Mouse (Mus musculus) heart, embryonic 14.5 days (tissue): Measurements from ENCODE around the gene Fam209. TPM values are rescaled to one million over a fixed set of nuclear protein-coding genes. Genes with fewer than 3 reads are reported as not detected.

Experiments used
- ATAC-seq: fragments of 200-750 bp; cut with Nextera tagmentation; 2 replicates; pipeline ENCODE4 v1.8.0; 2017; ENCODE audit warnings: low read depth, moderate TSS enrichment; ENCODE audit not compliant: insufficient number of reproducible peaks, insufficient read depth, low FRiP score
- H3K27ac ChIP-seq, 2 experiments: fragments of 200-500 bp in 1 of 2; fragments of 300-500 bp in 1 of 2; sonication (generic) in 1 of 2; replicated peaks in 1 of 2; 2 replicates each; pipeline ENCODE4 v1.5.1; 2012 to 2014; ENCODE audit warnings: low read depth in 2 of 2, low read length in 2 of 2, control low read depth in 1 of 2, mild to moderate bottlenecking in 1 of 2, mixed read lengths in 1 of 2; ENCODE audit not compliant: control insufficient read depth in 1 of 2, insufficient read depth in 1 of 2
- H3K27me3 ChIP-seq: fragments of 300-500 bp; sonication (generic); 2 replicates; pipeline ENCODE4 v1.6.1; 2014; ENCODE audit warnings: mild to moderate bottlenecking, low read length, control low read depth; ENCODE audit not compliant: control insufficient read depth, insufficient read depth
- H3K36me3 ChIP-seq: fragments of 300-500 bp; sonication (generic); 2 replicates; pipeline ENCODE4 v1.6.1; 2014; ENCODE audit warnings: mild to moderate bottlenecking, control low read depth, low read length, mixed read lengths; ENCODE audit not compliant: control insufficient read depth, insufficient read depth
- H3K4me1 ChIP-seq, 2 experiments: fragments of 200-500 bp in 1 of 2; fragments of 300-500 bp in 1 of 2; sonication (generic) in 1 of 2; 2 replicates each; pipeline ENCODE4 v1.6.1; 2012 to 2014; ENCODE audit warnings: low read length in 2 of 2, control low read depth in 1 of 2, mixed read lengths in 1 of 2; ENCODE audit not compliant: control insufficient read depth in 2 of 2, insufficient read depth in 2 of 2
- H3K4me2 ChIP-seq: fragments of 300-500 bp; sonication (generic); 2 replicates; pipeline ENCODE4 v1.6.1; 2014; ENCODE audit warnings: mild to moderate bottlenecking, low read length
- H3K4me3 ChIP-seq, 2 experiments: fragments of 200-500 bp in 1 of 2; fragments of 300-500 bp in 1 of 2; sonication (generic) in 1 of 2; 2 replicates each; pipeline ENCODE4 v1.5.1; 2012 to 2014; ENCODE audit warnings: low read length in 2 of 2, mild to moderate bottlenecking in 2 of 2, control low read depth in 1 of 2, low read depth in 1 of 2, moderate library complexity in 1 of 2; ENCODE audit not compliant: control insufficient read depth in 1 of 2, insufficient read depth in 1 of 2
- H3K9ac ChIP-seq: fragments of 300-500 bp; sonication (generic); 2 replicates; pipeline ENCODE4 v1.6.1; 2014; ENCODE audit warnings: mild to moderate bottlenecking, low read length
- H3K9me3 ChIP-seq: fragments of 300-500 bp; sonication (generic); 2 replicates; pipeline ENCODE4 v1.6.1; 2016; ENCODE audit warnings: low read length, control low read depth; ENCODE audit not compliant: control insufficient read depth
- WGBS: fragments of 180-500 bp; shearing (Covaris S2); extraction: QIAGEN DNeasy Blood & Tissue Kit; methylation state at CpG from one replicate; pipeline ENCODE4 v1.1.7; 2014; 5-methylcytosine and 5-hydroxymethylcytosine counted together
- polyA plus RNA-seq: library from polyadenylated mRNA; unstranded; fragments of >200 nt; fragmentation: Nextera tagmentation; extraction: Ambion mirVana; gene quantifications from 2 replicates; pipeline ENCODE4 v1.2.1, GENCODE M21; 2014

Fam209 gene
- 0.31 TPM in 1 of 2 replicates, not detected in the other for polyA plus RNA-seq

- 87% methylated on average over 11 of the region's 11 CpGs for WGBS
- H3K27ac ChIP-seq: no peak within 1 kb of the TSS; a peak in 1 of 4 replicates
- H3K9ac ChIP-seq: 0 out of 2 replicates have a peak within 1 kb of the TSS, but pooled peaks have one; percentile 27
Observed at GRCm38 (mm10) chr2:172472318-172472717, at the start of gene Fam209. Gene Fam209 (plus strand): TSS chr2:172472520.

GRCm38 (mm10) chr2:172430609-172431008 lies 41.7 kb upstream of the Fam209 start:
- Histone ChIP-seq H3K9ac (no peak overlapping the region), H3K9me3 (no peaks in the 10 kb centered on the region), H3K27ac (peak overlapping the region; percentile 6 to 81; a peak in 2 of 4 replicates), H3K4me2 (no peak overlapping the region), H3K27me3 (no peaks in the 10 kb centered on the region), H3K4me1 (peaks cover 8 to 15% of the 10 kb centered on the region in 2 experiments), H3K4me3 (no peak overlapping the region), H3K36me3 (no peaks in the 10 kb centered on the region)
- 7% methylated on average over 1 of the region's 1 CpGs for WGBS
- peak; percentile 90 for ATAC-seq

More at GRCm38 (mm10) chr2:172472318-172472717, at the start of gene Fam209:
- no peaks in the 10 kb centered on the region for H3K9me3 ChIP-seq
- peaks cover 7 to 15% of the 10 kb centered on the region in 2 experiments for H3K4me1 ChIP-seq
- ATAC-seq: no peak
- peaks cover 28% of the 10 kb centered on the region for H3K36me3 ChIP-seq
- H3K27me3 ChIP-seq: no peaks in the 10 kb centered on the region
- H3K4me2 ChIP-seq: no peak within 1 kb of the TSS
- H3K4me3 ChIP-seq: no peak within 1 kb of the TSS

GRCm38 (mm10) chr2:172433746-172434145 lies 38.6 kb upstream of the Fam209 start:
- no peak overlapping the region for H3K4me2 ChIP-seq
- no peak for ATAC-seq
- 37% methylated on average over 5 of the region's 5 CpGs for WGBS
- H3K9me3 ChIP-seq: no peaks in the 10 kb centered on the region
- no peak overlapping the region for H3K4me3 ChIP-seq
- H3K36me3 ChIP-seq: no peaks in the 10 kb centered on the region
- H3K27me3 ChIP-seq: no peaks in the 10 kb centered on the region
- no peak overlapping the region for H3K9ac ChIP-seq
- peaks cover 8 to 15% of the 10 kb centered on the region in 2 experiments for H3K4me1 ChIP-seq
- H3K27ac ChIP-seq: no peak overlapping the region

GRCm38 (mm10) chr2:172437371-172437952 lies 34.9 kb upstream of the Fam209 start:
- Histone ChIP-seq H3K4me3 (no peak overlapping the region), H3K27me3 (no peaks in the 10 kb centered on the region), H3K9ac (no peak overlapping the region), H3K9me3 (no peaks in the 10 kb centered on the region), H3K4me2 (no peak overlapping the region), H3K4me1 (peaks cover 9 to 16% of the 10 kb centered on the region in 2 experiments), H3K36me3 (no peaks in the 10 kb centered on the region), H3K27ac (no peak overlapping the region)
- ATAC-seq: no peak
- WGBS: 58% methylated on average over 16 of the region's 16 CpGs

GRCm38 (mm10) chr2:172439843-172440639 lies 32.3 kb upstream of the Fam209 start, which contains the start of gene Rtf2:
Gene Rtf2 (plus strand): TSS chr2:172440556.
- 2% methylated on average over 35 of the region's 35 CpGs for WGBS
- peak within 1 kb of the TSS; percentile 79 for H3K4me2 ChIP-seq
- peak within 1 kb of the TSS; percentile 74 to 97 for H3K4me3 ChIP-seq
- H3K9ac ChIP-seq: peak within 1 kb of the TSS; percentile 80
- peaks cover 4% of the 10 kb centered on the region; the same call in 1 of the 2 replicates for H3K36me3 ChIP-seq
- no peaks in the 10 kb centered on the region for H3K27me3 ChIP-seq
- peak within 1 kb of the TSS; percentile 63 to 69 for H3K27ac ChIP-seq
- H3K4me1 ChIP-seq: peaks cover 9 to 16% of the 10 kb centered on the region in 2 experiments
- ATAC-seq: peak; percentile 95
- H3K9me3 ChIP-seq: no peaks in the 10 kb centered on the region

- H3K27ac ChIP-seq: peak overlapping the region; percentile 38 to 61
Observed at GRCm38 (mm10) chr2:172440640-172441005, 31.7 kb upstream of the Fam209 start.

GRCm38 (mm10) chr2:172441176-172441575 lies 31.1 kb upstream of the Fam209 start:
- Histone ChIP-seq H3K27ac (no peak overlapping the region; a peak in 1 of 4 replicates), H3K4me1 (peaks cover 9 to 16% of the 10 kb centered on the region in 2 experiments), H3K36me3 (peaks cover 15% of the 10 kb centered on the region), H3K4me3 (peak overlapping the region; percentile 74 to 97), H3K4me2 (peak overlapping the region; percentile 79), H3K9ac (peak overlapping the region; percentile 80), H3K9me3 (no peaks in the 10 kb centered on the region), H3K27me3 (no peaks in the 10 kb centered on the region)
- ATAC-seq: no peak
- 26% methylated on average over 6 of the region's 6 CpGs for WGBS

More at GRCm38 (mm10) chr2:172440640-172441005, 31.7 kb upstream of the Fam209 start:
- Histone ChIP-seq H3K9me3 (no peaks in the 10 kb centered on the region), H3K27me3 (no peaks in the 10 kb centered on the region), H3K36me3 (peaks cover 9% of the 10 kb centered on the region), H3K4me2 (peak overlapping the region; percentile 79), H3K9ac (peak overlapping the region; percentile 80), H3K4me3 (peak overlapping the region; percentile 74 to 97), H3K4me1 (peaks cover 9 to 16% of the 10 kb centered on the region in 2 experiments)
- WGBS: 1% methylated on average over 21 of the region's 21 CpGs
- no peak for ATAC-seq
